Mouse (Mus musculus) retina, postnatal 1 day (tissue): ENCODE measurements around the gene Zp1.

Source experiments
- DNase-seq: peaks from one replicate; pipeline ENCODE4 v3.0.0-alpha.2; 2012

Zp1 gene

DNA sequence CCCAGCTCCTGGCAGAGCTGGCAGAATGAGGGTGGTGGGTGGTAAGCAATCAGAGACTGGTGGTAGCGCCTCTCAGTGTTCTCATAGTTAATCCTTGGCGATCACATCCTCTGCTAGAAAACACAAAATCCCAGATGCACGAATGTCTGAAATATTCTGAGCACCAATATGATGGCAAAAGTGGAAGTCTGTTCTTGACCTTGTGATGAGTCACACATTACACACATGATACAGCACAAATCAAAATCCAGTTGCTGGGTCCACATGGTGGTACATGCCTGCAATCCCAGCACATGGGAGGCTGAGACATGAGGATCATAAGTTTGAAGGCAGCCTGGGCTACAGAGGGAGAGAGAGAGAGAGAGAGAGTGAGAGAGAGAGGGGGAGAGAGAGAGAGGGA is 626 bp upstream of the Zp1 start:
- no peak for DNase-seq

DNA sequence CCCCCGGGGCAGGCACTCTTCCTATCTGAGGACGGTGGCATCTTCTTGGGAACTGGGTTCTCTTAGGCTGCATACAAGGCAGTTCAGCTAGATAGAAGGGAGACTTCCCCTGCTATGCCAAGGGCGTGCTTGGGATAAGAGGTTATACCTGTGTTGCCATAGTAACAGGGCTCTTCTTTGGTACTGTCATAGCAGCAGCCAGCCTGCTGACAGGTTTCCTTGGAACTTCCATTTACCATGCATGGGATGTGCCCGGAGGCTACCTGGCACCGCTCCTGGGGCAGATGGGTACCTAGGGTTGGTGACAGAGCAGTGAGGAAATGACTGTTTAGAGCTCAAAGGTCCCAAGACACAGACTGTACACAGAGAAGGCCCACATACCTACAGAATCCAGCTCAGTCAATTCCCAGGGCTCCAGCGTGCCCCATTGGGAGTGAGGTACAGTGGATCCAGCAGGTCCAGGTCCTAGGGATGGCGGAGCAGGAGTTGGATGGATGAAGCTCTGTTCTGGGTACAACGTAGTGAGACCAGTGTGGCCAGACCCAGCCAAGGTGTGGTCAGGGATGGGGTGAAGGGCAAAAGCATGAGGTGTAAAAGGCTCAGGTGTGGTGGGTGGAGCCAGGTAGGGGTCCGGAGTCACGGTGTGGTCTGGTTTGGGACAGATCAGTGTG is 2.0 kb downstream of the Zp1 start:
- DNase-seq: no peak

DNA sequence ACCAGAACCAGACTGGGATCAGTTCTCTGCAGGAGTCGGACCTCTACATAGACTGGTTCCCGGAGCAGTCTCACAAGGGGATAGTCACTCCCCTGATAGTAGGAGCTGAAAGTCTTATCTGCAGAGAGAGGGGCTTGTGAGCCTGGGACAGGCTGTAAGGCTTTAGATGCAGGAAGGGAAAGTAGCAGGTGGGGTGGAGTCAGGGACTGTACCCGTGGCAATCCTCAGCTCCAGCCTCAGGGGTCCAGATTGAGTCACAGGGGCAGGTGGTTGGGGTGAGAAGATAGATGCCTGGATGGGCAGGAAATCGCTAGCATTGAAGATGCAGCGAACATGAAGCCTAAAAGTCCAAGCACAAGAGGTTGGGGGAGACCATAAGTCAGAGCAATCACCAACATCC is 3.9 kb downstream of the Zp1 start:
- DNase-seq: no peak

DNA sequence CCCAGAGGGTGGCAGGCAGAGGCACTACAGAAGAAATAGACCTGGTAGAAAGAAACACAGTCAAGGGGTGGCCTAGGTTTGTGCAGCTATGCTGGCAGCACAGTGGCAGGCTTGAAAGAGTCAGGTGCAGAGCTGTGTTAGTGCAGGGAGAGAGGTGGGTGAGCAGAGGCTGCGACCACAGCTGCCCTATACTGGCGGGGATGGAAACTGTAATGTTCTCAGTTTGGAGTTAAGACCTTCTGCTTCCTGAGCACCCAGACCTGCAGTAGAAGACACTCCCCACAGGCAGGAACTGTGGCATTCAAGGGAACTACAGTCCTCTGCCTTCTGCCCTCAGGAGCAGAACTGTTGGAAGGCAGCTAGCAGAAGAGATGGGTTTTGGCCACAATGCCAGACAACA is 5.6 kb downstream of the Zp1 start:
- no peak for DNase-seq

DNA sequence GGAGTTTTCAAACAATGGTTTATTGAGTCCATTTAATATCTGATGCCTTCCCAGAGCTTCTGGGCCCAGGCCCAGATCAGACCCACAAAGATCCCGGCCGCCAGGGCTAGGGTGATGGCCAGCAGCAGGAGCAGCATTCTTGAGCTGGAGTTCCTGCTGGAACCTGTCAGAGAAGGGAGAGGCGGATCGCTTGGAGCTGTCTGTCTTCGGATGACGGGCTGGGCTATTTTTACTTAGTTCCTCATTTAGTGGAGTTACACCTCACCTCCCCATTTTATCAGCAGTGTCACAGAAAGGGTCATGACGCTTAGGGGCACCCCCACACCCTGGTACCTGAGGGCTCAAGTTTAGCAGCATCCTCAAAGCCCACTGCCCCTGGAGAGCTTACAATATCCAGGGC is 6.1 kb downstream of the Zp1 start:
- no peak for DNase-seq

DNA sequence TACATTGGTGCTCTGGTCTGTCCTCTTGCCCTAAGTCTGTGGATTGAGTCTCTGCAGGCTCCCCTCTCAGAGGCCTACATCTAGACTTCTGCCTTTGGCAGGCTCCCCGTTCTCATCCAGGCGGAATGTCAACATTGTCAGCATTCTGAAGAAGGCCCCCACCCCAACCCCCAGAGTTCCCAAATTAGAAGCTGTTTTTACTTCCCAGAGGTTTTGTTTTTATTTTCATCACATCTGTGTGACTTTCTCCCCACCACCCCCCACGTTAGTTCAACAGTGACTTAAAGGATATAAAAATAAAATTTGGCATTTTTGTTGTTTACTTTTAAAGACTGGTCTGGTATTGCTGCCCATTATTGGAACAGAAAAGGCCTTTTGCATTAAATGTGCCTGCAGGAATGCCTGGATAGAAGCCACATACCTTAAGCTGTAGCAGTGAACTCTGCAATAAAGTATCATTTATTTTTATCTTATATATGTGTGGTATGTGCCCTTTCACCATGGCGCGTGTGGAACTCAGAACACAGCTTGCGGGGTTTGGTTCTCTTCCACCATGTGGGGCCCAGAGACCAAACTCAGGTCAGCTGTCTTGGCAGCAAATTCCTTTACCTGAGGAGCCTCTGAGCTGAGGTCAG is 11.2 kb downstream of the Zp1 start:
- no peak for DNase-seq

DNA sequence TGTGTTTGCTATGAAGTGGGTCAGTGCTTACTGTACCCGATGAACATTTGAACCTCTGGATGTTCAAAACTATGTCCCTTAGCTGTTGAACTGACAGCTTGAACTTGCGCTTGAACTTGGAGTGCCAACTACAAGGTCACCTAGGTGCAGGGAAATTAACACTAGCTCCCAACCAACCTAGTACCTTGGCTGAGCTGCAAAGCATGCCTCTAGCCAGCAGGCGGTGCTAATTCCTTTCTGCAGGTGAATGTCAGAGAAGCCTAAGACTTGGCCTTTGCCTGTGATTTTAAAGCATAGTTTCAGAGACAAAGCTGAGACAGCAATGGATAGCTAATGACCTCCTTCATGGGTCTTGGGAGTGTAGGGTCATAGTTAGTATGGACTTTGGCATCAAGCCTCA is 12.5 kb downstream of the Zp1 start:
- peak; percentile 60 for DNase-seq

DNA sequence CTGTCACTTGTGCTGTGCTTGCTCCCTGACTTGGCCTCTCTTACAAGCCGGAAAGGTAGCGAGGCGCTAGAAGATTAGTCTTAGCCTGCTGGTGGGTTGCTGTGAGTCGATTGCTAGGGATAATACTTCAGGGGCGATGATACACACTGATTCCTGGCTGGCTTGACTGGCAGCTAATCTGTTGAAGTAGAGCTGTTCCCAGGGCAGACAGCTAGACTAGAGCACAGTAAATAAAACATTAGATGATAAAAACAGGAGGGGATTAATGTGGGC is 14.8 kb downstream of the Zp1 start:
- DNase-seq: peak; percentile 84

DNA sequence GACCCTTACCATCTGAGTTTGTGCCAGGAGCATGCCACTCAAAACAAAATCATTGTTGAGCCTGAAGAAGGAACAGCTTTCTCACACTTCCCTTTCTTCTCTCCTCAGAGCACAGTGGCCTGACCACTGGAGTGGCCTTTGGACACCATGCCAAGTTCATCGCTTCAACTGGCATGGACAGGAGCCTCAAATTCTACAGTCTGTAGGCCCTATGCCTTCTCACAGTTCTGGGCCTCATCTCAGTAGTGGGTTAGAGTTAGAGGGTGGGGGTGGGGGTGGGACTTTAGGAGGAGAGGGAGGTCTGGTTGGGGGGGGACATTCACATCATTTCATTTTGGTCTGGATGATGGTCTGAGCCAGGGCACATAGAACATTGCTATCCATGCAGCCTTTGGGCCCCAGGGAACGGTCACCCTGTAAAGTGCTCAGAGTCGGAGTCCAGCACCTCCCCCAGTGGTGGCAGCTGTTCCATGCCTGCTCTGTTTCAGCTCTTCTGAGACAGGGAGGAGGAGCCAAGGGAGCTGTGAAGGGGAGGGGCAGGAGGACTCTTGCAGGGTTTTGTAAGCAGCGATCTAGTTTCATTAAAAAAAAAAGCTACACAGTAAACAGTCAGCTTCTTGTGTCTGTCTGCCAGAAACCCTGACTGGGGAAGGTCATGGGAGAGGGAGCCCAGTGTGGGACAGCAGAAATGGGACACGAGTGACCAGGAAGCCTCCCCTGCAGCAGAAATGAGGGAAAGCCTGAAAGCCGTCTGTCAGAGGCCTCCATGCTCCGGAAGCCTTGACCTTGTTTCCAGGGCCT is 15.3 kb downstream of the Zp1 start:
- peak; percentile 80 for DNase-seq

DNA sequence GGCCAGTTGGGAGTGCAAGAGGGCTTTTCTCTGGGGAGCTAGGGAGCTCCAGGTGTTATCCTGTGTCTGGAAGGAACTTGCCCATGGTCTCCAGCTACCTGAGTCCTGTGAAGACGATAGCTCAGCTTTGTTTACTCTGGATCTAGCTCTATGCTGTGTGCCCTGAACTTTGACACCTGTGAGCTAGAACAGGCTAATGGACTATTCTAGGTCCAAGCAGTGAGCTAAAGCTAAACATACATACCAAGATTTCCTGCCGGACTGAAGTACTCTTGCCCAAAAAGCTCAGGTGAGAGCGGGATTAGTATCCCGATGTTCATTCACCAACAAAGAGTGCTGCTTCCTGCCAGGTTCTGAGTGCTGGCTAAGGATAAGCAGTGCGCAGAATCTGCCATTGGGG is 15.9 kb downstream of the Zp1 start:
- no peak for DNase-seq

DNA sequence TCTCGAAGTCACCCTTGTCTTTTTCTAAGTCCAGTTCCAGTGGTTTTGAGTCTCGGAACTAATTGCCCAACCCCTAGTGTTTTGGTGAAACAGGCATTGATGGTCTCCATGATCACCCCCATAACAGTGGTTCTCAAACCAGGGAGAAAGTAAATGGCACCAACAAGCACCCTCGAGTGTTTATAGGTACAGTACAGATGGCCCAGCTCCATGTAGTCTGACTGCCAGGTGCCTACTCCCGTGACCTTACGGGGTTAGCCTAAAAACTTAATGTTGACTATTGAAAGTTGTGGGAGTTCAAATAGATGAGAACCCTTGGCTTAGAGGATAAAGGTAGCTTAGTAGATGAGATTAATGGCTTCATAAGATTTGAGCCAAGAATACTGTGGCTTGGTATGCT is 19.4 kb downstream of the Zp1 start:
- DNase-seq: no peak

DNA sequence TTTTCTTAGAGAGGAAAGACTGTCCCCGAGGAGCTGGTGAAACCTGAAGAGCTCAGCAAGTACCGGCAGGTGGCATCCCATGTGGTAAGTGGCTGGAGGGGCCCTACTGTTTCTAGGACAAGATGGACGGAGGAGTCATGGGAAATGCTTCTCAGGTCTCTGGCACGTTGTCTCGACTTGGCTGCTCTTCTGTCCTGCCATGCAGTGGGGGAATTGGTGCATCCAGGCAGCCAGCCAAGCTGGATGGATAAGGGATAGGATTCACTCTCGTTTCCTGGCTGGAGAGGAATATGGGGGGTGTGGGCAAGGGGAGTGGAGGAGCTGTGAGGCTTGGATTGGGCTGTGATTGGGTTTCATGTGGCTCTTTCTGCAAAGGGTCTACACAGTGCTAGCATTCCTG is 20.1 kb downstream of the Zp1 start:
- no peak for DNase-seq

DNA sequence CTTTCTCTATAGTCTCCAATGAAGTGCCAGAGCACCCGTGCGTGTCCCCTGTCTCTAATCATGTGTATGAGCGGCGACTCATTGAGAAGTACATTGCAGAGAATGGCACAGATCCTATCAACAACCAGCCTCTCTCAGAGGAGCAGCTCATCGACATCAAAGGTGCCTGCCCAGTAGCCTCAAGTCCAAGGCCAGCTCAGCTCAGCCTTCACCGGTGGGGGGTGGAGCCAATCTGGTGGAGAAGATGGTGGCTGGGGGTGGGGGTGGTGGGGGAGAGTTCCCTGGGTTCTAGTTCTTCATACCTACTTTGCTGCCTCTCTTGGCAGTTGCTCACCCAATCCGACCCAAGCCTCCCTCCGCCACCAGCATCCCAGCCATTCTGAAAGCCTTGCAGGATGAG is 22.9 kb downstream of the Zp1 start:
- no peak for DNase-seq

DNA sequence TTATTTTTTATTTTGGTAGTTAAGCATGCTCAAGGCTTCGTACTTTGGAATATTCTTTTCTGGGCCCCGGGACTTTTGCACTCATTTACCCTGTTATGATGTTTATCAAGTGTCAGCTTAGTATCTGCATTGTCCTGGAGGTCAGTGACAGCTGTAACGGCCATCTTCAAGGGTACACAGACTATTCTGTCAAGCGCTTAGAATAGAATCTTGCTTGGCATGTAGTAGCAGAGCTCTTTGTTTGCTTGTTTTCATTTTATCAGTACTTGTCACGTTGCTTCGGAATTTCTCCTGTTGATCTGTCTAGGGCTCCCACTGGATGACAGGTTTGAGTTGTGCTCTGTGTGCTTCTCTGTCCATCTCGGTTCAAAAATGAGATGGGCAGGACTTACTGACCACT is 23.6 kb downstream of the Zp1 start:
- no peak for DNase-seq

DNA sequence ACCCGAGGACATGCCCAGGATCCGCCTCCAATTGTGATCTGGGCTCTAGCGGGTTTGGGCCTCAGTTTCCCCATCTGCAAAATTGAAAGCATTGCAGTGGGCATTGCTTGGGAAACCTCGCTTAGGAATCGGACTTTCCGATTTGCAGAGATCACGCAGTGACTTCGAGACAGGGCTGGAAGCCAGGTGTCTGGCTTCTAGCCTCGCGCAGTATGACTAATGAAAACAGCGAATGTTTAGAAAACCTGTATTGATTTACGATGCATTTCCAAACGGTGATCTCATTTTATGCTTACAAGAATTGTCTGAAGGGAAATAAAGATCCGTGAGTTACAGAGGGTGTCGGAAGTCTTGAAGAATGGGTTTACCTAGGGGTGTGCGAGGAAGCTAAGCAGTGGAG is 24.7 kb downstream of the Zp1 start:
- no peak for DNase-seq

DNA sequence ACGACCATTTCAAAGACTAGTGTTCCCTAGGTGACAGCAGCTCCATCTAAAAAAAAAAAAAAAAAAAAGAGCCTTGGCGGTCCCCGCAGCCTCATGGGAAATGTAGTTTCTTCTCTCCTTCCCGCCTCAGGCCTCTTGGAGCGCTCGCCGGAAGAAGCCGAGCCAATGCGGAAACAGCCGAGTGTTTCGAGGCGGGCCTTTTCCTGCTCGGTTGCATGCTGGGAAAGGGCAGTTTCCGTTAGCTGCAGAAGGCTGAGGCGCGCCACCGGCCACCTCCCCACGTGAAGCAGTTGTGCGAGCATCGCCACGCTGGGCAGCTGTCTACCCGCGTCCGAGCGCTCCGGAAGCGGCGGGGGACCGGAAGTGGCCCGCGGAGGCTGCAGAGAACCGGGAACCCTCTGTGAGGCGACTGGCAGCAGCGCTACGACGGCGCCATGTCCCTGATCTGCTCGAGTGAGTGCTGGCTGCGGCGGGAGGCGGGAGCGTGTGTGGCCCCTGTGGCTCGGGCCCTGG is 25.4 kb downstream of the Zp1 start, which contains the start of gene Prpf19:
Gene Prpf19, plus strand, starts transcription at position 216 of the 513 bp plus-strand sequence.
- DNase-seq: peak; percentile 99

DNA sequence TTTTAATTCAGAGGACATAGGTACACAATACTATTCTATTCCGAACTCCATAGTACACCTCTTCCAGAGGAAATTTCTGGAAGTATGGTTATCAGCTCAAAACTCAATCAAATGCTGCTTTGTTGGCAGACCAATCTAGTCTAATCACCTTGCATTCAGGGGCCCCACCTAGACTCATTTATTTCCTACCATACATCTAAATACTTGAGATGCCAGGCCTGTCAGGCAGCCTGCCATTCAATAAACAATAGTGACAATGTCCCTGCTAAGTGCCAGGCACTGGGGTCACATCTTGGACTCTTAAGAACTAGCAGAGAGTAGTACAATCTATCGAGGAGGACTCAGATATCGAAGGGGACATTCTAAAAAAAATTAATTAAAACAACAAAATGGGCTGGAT is 28.2 kb downstream of the Zp1 start:
- no peak for DNase-seq

DNA sequence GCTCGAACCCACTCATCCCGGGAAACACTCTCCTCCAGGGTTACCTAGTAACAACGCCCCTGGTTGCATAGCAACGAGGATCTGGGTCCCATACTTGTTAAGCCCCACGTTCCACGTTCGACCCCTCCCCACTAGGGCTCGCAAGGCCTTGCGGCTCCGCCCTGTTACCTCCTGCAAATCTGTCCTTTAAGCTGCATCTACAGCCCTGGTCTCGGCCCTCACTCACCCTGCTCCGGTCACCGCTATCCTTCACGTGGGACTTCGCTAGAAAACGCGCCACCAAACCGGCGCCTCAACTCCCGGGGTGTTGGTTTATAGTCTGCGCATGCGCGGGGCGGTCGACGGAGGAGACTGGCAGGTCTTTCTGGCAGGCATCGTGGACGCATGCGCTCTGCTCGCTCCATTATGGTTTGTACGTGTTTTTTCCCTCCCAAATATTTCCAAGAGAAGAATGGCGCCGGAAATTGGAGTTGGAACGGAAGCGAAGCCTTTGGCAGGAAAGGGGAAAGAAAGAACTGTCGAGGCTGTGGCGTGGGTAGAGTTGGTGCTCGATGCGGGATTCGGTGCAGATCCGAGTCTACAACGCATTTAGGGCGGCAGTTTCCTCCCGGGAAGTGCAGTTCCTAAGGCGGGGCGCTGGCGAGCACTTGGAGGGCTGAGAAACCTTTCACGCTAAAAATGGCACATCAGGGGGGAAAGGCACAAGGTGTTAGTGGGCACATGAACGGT is 38.8 kb downstream of the Zp1 start, which contains the start of gene Tmem109:
Gene Tmem109, minus strand, starts transcription at position 576 of the 729 bp plus-strand sequence.
- peak; percentile 98 for DNase-seq

DNA sequence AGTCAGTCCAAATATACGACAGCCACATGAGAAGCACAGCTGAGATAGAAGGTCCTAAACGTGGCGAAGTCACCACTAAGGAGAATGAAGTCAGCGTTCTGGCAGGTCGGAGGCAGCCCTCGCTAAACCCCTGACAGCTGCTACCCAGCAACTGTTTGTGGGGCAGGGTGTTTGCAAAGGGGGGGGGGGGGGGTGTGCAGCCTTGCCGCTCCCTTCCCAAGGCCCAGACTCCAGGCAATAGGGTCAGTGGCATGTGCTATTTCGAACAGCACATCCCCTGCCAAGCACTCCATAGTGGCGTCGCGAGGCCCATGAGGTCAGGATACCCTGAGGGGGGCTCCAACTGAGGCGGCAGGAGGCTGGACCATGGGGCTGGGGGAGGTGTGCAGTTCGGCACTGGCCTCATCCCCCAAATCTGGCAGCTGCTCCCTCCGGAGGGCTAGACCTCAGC is 39.4 kb downstream of the Zp1 start:
- no peak for DNase-seq

DNA sequence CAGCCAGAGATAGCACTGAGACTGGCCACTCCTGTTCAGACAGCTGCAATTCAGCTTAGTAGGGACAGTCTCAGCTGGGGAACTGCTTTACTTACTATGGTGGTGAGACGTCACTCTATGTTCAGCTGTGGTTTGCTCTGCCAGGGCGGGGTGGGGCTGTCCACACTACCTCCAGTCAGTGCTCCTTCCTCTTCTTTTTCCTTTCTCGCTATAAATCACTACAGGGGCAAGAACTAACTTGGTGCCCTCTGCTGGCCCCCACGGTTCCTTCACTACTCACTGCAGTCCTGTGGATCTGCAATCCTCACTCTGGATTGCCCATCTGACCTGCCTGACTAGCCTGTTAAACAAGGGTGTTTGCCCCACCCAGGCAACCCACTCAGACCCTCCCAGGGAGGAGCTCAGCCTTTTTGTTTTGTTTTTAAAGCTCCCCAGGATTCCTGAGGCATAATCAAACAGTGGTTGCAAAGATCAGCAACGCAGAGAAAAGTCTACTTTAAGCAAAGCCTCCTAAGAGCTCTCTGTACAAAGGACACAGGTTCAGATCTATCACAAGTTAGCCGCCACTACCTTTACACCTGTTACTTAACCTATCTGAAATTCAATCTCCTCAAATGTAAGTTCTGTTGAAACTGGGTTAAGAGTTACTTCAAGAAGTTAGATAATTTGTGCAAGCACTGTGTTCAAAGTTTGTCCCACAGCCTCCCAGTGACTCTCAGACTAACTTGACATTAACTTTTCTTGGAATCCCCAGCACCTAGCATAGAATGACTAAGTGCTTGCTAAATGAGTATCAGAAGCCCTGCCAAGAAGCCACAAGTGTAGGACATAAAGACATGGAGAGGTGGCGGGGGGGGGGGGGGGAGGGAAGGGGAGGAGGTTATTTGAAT is 40.1 kb downstream of the Zp1 start:
- peak; percentile 15 for DNase-seq

DNA sequence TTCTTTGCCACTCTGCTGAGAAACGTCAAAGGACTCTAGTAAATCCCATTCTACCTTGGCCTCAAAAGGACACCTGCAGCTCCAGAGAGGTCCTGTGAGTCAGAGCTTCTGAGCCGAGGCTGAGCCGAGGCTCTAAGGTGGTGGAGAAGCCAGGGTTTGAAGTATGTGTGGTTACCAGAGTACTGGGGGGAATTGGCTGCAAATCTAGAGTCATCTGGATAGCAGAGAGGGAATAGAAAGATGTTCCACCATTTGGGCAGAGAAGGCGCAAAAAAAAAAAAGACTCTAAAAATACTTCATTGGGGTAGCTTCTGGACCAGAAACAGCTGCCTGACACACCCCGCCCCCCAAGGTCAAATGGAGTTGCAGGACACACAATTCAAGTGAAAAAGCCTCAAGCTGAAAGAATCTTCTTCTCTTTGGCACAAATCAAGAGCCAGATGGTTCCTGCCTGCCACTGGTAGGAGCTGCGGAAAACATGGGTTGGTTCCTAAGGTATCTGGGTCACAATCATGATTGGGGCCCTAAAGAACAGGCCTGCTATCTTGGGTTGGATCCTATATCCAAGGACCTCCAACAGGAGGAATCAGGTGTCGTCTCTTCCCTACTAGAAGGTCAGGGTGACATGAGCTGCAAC is 42.1 kb downstream of the Zp1 start:
- DNase-seq: no peak
